Mouse (Mus musculus) intestine, postnatal 0 days (tissue): ENCODE measurements around the gene Kidins220. TPM values are rescaled to one million over a fixed set of nuclear protein-coding genes. Genes with fewer than 3 reads are reported as not detected.

Experiments used
- ATAC-seq: fragments of 200-750 bp; cut with Nextera tagmentation; 2 replicates; pipeline ENCODE4 v1.8.0; 2017; ENCODE audit warnings: mild to moderate bottlenecking, moderate TSS enrichment, moderate library complexity
- H3K27ac ChIP-seq: fragments of 300-500 bp; sonication (generic); 2 replicates; pipeline ENCODE4 v1.5.1; 2014; ENCODE audit warnings: mild to moderate bottlenecking, low read depth, low read length, moderate library complexity
- H3K27me3 ChIP-seq: fragments of 300-500 bp; sonication (generic); replicated peaks from 2 replicates; pipeline ENCODE4 v1.6.1; 2014; ENCODE audit warnings: low read length, mixed read lengths; ENCODE audit not compliant: control insufficient read depth, insufficient read depth
- H3K36me3 ChIP-seq: fragments of 300-500 bp; sonication (generic); 2 replicates; pipeline ENCODE4 v1.6.1; 2014; ENCODE audit warnings: mild to moderate bottlenecking, moderate library complexity; ENCODE audit not compliant: control insufficient read depth, insufficient read depth
- H3K4me1 ChIP-seq: fragments of 300-500 bp; sonication (generic); replicated peaks from 2 replicates; pipeline ENCODE4 v1.6.1; 2014; ENCODE audit warnings: antibody characterized with exemption, low read length, mixed read lengths; ENCODE audit not compliant: control insufficient read depth, insufficient read depth
- H3K4me2 ChIP-seq: fragments of 300-500 bp; sonication (generic); replicated peaks from 2 replicates; pipeline ENCODE4 v1.6.1; 2014; ENCODE audit warnings: low read depth, mild to moderate bottlenecking, moderate library complexity
- H3K4me3 ChIP-seq: fragments of 300-500 bp; sonication (generic); 2 replicates; pipeline ENCODE4 v1.5.1; 2014; ENCODE audit warnings: low read depth, low read length
- H3K9ac ChIP-seq: fragments of 300-500 bp; sonication (generic); 2 replicates; pipeline ENCODE4 v1.6.1; 2014; ENCODE audit warnings: mild to moderate bottlenecking, low read depth, low read length
- H3K9me3 ChIP-seq: fragments of 300-500 bp; sonication (generic); 2 replicates; pipeline ENCODE4 v1.6.1; 2016; ENCODE audit warnings: mixed run types; ENCODE audit not compliant: control insufficient read depth
- CTCF ChIP-seq: sonication (generic); IDR thresholded peaks from 2 replicates; pipeline ENCODE4 v1.5.1; 2016; ENCODE audit warnings: low read depth, mild to moderate bottlenecking, control low read depth, antibody characterized with exemption, moderate library complexity
- WGBS: fragments of 180-500 bp; shearing (Covaris S2); extraction: QIAGEN DNeasy Blood & Tissue Kit; methylation state at CpG from one replicate; pipeline ENCODE4 v1.1.7; 2014; 5-methylcytosine and 5-hydroxymethylcytosine counted together
- polyA plus RNA-seq: library from polyadenylated mRNA; unstranded; fragments of >200 nt; fragmentation: Nextera tagmentation; extraction: Ambion mirVana; gene quantifications from 2 replicates; pipeline ENCODE4 v1.2.1, GENCODE M21; 2015

Kidins220 gene
- polyA plus RNA-seq, 1 experiment from 2014 or later = 17.2 TPM

GRCm38 (mm10) chr12:25096640-25097051 lies 121.9 kb downstream of the Kidins220 start:
- WGBS = 3% methylated on average over 15 of the region's 15 CpGs
- H3K9me3 ChIP-seq = no peaks in the 10 kb centered on the region

DNA sequence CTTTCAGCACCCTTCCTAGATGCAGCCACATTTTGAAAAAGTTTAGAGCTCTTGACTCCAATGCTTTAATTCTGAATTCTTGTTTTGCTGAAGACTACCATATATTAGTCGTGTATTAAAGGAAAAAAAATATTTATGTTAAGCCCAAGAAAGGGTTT lies 122.2 kb downstream of the Kidins220 start, which contains the start of gene Id2:
Gene Id2 (minus strand): TSS at position 89 of the 158 bp plus-strand sequence.
- peak within 1 kb of the TSS; percentile 96 for H3K27ac ChIP-seq
- no peaks in the 10 kb centered on the region for H3K27me3 ChIP-seq
- TF ChIP-seq CTCF = no peak
- H3K4me1 ChIP-seq = no peaks in the 10 kb centered on the region; the same call in 1 of the 2 replicates
- H3K9ac ChIP-seq = peak within 1 kb of the TSS; percentile 64
- H3K9me3 ChIP-seq = no peaks in the 10 kb centered on the region
- no peak for ATAC-seq
- H3K4me3 ChIP-seq = peak within 1 kb of the TSS; percentile 78
- no peaks in the 10 kb centered on the region for H3K36me3 ChIP-seq
- peak within 1 kb of the TSS; percentile 96 for H3K4me2 ChIP-seq
- WGBS = 2% methylated on average over 1 of the region's 1 CpGs

More at GRCm38 (mm10) chr12:25096640-25097051, 121.9 kb downstream of the Kidins220 start:
- Histone ChIP-seq H3K4me3 (peak overlapping the region; percentile 78), H3K9ac (peak overlapping the region; percentile 64), H3K4me1 (no peaks in the 10 kb centered on the region; the same call in 1 of the 2 replicates), H3K4me2 (peak overlapping the region; percentile 96), H3K27ac (peak overlapping the region; percentile 96), H3K27me3 (no peaks in the 10 kb centered on the region), H3K36me3 (no peaks in the 10 kb centered on the region)
- ATAC-seq = no peak
- no peak for TF ChIP-seq CTCF

- H3K4me2 ChIP-seq = peak overlapping the region; percentile 96
- no peak for TF ChIP-seq CTCF
- H3K27ac ChIP-seq = peak overlapping the region; percentile 96
- H3K4me1 ChIP-seq = no peaks in the 10 kb centered on the region; the same call in 1 of the 2 replicates
- no peak overlapping the region for H3K9ac ChIP-seq
- H3K4me3 ChIP-seq = peak overlapping the region; percentile 49; the same call in 1 of the 2 replicates
- ATAC-seq = peak; percentile 20; the same call in 1 of the 2 replicates
- H3K36me3 ChIP-seq = no peaks in the 10 kb centered on the region
- H3K27me3 ChIP-seq = no peaks in the 10 kb centered on the region
- WGBS = 4% methylated on average over 28 of the region's 28 CpGs
- no peaks in the 10 kb centered on the region for H3K9me3 ChIP-seq
Observed at GRCm38 (mm10) chr12:25097210-25098160, 122.8 kb downstream of the Kidins220 start.

GRCm38 (mm10) chr12:25098161-25098550 lies 123.4 kb downstream of the Kidins220 start:
- Histone ChIP-seq H3K4me3 (peak overlapping the region; percentile 49), H3K9ac (peak overlapping the region; percentile 68), H3K27me3 (no peaks in the 10 kb centered on the region), H3K27ac (peak overlapping the region; percentile 96), H3K36me3 (no peaks in the 10 kb centered on the region), H3K9me3 (no peaks in the 10 kb centered on the region), H3K4me2 (peak overlapping the region; percentile 96), H3K4me1 (no peaks in the 10 kb centered on the region; the same call in 1 of the 2 replicates)
- peak; percentile 1; the same call in 1 of the 2 replicates for ATAC-seq
- no peak for TF ChIP-seq CTCF
- 3% methylated on average over 8 of the region's 10 CpGs for WGBS

DNA sequence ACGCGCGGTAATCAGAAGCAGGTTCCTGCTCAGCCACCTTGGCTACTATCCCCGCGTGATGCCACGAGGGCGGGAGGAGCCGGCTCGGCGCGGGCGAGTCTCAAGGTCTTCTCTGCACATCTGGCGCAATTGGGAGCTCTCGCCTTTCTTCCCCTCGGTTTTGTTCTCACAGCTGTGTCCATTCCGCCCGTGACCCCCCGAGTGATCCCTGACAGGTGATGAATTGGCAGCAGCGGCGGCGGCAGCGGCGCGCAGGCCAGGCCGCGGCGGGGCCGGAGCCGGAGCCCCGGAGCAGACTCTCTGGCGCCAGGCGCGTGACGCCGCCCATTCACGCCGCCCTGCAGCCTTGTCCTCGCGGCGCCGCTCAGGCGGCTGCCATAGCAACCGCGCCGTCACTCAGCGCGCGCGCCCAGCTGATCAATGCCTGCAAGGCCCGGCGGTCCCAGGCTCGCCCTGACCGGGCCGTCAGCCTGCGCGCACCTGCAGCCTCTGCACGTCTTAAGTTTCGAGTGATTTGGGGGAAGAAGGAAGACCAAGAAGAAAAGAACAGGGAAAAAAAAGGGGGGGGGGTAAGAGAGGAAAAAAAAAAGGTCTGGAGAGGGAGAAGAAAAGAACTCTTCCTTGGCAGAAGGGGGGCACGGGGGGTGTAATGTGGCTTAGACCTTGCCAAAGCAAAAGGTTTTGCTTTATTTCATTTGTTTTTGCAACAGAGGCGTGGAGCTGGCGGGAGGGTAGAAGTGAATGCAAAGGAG lies 124.0 kb downstream of the Kidins220 start:
- Histone ChIP-seq H3K27me3 (no peaks in the 10 kb centered on the region), H3K36me3 (no peaks in the 10 kb centered on the region), H3K27ac (peak overlapping the region; percentile 96), H3K4me2 (peak overlapping the region; percentile 96), H3K4me3 (peak overlapping the region; percentile 49), H3K4me1 (no peaks in the 10 kb centered on the region), H3K9me3 (no peaks in the 10 kb centered on the region), H3K9ac (peak overlapping the region; percentile 68)
- no peak for TF ChIP-seq CTCF
- ATAC-seq = peak; percentile 79
- 0% methylated on average over 61 of the region's 61 CpGs for WGBS

- H3K4me1 ChIP-seq = no peaks in the 10 kb centered on the region
- H3K9me3 ChIP-seq = no peaks in the 10 kb centered on the region
- H3K9ac ChIP-seq = peak overlapping the region; percentile 68
- peak overlapping the region; percentile 49 for H3K4me3 ChIP-seq
- no peak for ATAC-seq
- no peaks in the 10 kb centered on the region for H3K36me3 ChIP-seq
- H3K4me2 ChIP-seq = peak overlapping the region; percentile 96
- H3K27me3 ChIP-seq = no peaks in the 10 kb centered on the region
- no peak for TF ChIP-seq CTCF
- H3K27ac ChIP-seq = peak overlapping the region; percentile 96
- WGBS = 2% methylated on average over 9 of the region's 9 CpGs
Observed at GRCm38 (mm10) chr12:25099313-25099562, 124.5 kb downstream of the Kidins220 start.
